Mouse (Mus musculus) gastrocnemius, adult 8-10 months (tissue): Measurements from ENCODE around the gene Glp2r. TPM values are rescaled to one million over a fixed set of nuclear protein-coding genes. Genes with fewer than 3 reads are reported as not detected.

Experiments
- DNase-seq, 2 experiments: peaks; one replicate each; pipeline ENCODE4 v3.0.0; 2022; ENCODE audit warnings: low spot score in 2 of 2
- total RNA-seq, 4 experiments: library from RNA; stranded (reverse); gene quantifications; 2 replicates each; pipeline ENCODE4 v1.2.4; 2022

Gene Glp2r
- total RNA-seq, 4 experiments from 2014 or later, result 0.16 to 0.58 (median 0.46) TPM; not detected in 1

- DNase-seq, result no peak
Observed at GRCm38 (mm10) chr11:67663437-67663836, 107.5 kb downstream of the Glp2r start.

GRCm38 (mm10) chr11:67661465-67661864 lies 109.5 kb downstream of the Glp2r start:
- DNase-seq, result no peak

- no peak for DNase-seq
Observed at GRCm38 (mm10) chr11:67657685-67658382, 113.1 kb downstream of the Glp2r start.

- DNase-seq, result no peak
Observed at GRCm38 (mm10) chr11:67656811-67657210, 114.1 kb downstream of the Glp2r start.

GRCm38 (mm10) chr11:67656366-67656765 lies 114.6 kb downstream of the Glp2r start:
- DNase-seq, result no peak

GRCm38 (mm10) chr11:67655236-67655959 lies 115.6 kb downstream of the Glp2r start:
- DNase-seq, result peak; percentile 50 to 75

GRCm38 (mm10) chr11:67654514-67654913 lies 116.4 kb downstream of the Glp2r start:
- DNase-seq, result no peak

GRCm38 (mm10) chr11:67653521-67654090 lies 117.3 kb downstream of the Glp2r start:
- no peak for DNase-seq

- no peak for DNase-seq
Observed at GRCm38 (mm10) chr11:67652893-67653255, 118.1 kb downstream of the Glp2r start.

GRCm38 (mm10) chr11:67652194-67652892 lies 118.6 kb downstream of the Glp2r start:
- DNase-seq, result no peak

- no peak for DNase-seq
Observed at GRCm38 (mm10) chr11:67651731-67652130, 119.2 kb downstream of the Glp2r start.

GRCm38 (mm10) chr11:67649971-67650707 lies 120.8 kb downstream of the Glp2r start:
- no peak for DNase-seq

- DNase-seq, result no peak
Observed at GRCm38 (mm10) chr11:67648651-67649407, 122.1 kb downstream of the Glp2r start.

GRCm38 (mm10) chr11:67647745-67648144 lies 123.2 kb downstream of the Glp2r start:
- peak; percentile 65 to 72 for DNase-seq

GRCm38 (mm10) chr11:67644632-67645149 lies 126.3 kb downstream of the Glp2r start:
- no peak for DNase-seq

GRCm38 (mm10) chr11:67643465-67643864 lies 127.5 kb downstream of the Glp2r start:
- DNase-seq, result no peak

- DNase-seq, result no peak
Observed at GRCm38 (mm10) chr11:67642835-67643234, 128.1 kb downstream of the Glp2r start.

- no peak for DNase-seq
Observed at GRCm38 (mm10) chr11:67642421-67642820, 128.5 kb downstream of the Glp2r start.

- no peak for DNase-seq
Observed at GRCm38 (mm10) chr11:67640299-67640698, 130.7 kb downstream of the Glp2r start.

- no peak for DNase-seq
Observed at GRCm38 (mm10) chr11:67638401-67638800, 132.6 kb downstream of the Glp2r start.
